Mouse (Mus musculus): ENCODE measurements around the gene Unc45b. TPM values are rescaled to one million over a fixed set of nuclear protein-coding genes. Genes with fewer than 3 reads are reported as not detected.
A peak's percentile ranks its signal among the peaks of the same experiment; 100 is the strongest.

Unc45b gene
- 2.4 and 2.5 TPM in 2 replicates for polyA plus RNA-seq (2011; ENCODE audit: insufficient read depth, insufficient read length, low replicate concordance, missing spikeins)

- 84% methylated on average over 4 of the region's 4 CpGs for WGBS
- Histone ChIP-seq H3K4me1 (ENCODE audit: control insufficient read depth, insufficient read depth, low read length) (no peaks in the 10 kb centered on the region; the same call in 1 of the 2 replicates), H3K4me3 (replicated peaks; ENCODE audit: control insufficient read depth, low read depth, low read length) (no peak within 1 kb of the TSS), H3K27ac (ENCODE audit: control insufficient read depth, insufficient read depth, low read depth, low read length, poor library complexity) (no peak within 1 kb of the TSS)
- TF ChIP-seq CTCF (IDR thresholded peaks at IDR 0.05; ENCODE audit: control insufficient read depth, insufficient read depth, low read length) (no peak), POLR2A (IDR thresholded peaks at IDR 0.05; ENCODE audit: borderline replicate concordance, control insufficient read depth, low read depth, low read length) (no peak)
These were observed at the start of gene Unc45b for GRCm38 (mm10) chr11:82910250-82910649. Unc45b (plus strand) TSS chr11:82910550.

GRCm38 (mm10) chr11:82860759-82861158 is 49.6 kb upstream of the Unc45b start:
- Histone ChIP-seq H3K27ac (ENCODE audit: control insufficient read depth, insufficient read depth, low read depth, low read length, poor library complexity) (no peak overlapping the region), H3K4me3 (replicated peaks; ENCODE audit: control insufficient read depth, low read depth, low read length) (no peak overlapping the region), H3K4me1 (ENCODE audit: control insufficient read depth, insufficient read depth, low read length) (peaks cover 8% of the 10 kb centered on the region)
- WGBS, result 18% methylated on average over 6 of the region's 6 CpGs
- TF ChIP-seq CTCF (IDR thresholded peaks at IDR 0.05; ENCODE audit: control insufficient read depth, insufficient read depth, low read length) (no peak), POLR2A (IDR thresholded peaks at IDR 0.05; ENCODE audit: borderline replicate concordance, control insufficient read depth, low read depth, low read length) (no peak)

DNA sequence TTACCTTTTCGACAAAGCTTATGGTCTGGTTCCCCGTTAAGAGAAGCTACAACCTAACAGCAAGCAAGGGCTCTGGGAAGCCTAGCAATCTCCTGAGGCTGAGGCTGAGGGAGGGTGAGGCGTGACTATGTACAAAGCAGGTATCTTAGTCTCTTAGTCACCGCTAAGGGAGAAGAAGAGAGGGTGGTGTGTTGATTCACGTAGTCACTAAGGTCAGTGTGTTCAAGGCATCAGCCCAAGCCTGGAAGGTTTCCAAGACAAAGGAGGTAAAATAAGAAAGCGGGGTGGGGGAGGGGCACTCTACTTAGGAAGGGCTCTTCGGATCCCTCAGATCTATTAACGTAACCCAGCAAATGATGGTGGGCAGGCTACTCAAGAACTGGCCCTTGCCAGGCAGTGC is 48.8 kb upstream of the Unc45b start:
- Histone ChIP-seq H3K4me3 (replicated peaks; ENCODE audit: control insufficient read depth, low read depth, low read length) (no peak overlapping the region), H3K4me1 (ENCODE audit: control insufficient read depth, insufficient read depth, low read length) (peaks cover 8% of the 10 kb centered on the region), H3K27ac (ENCODE audit: control insufficient read depth, insufficient read depth, low read depth, low read length, poor library complexity) (no peak overlapping the region)
- 64% methylated on average over 8 of the region's 8 CpGs for WGBS
- no peak for TF ChIP-seq CTCF (IDR thresholded peaks at IDR 0.05; ENCODE audit: control insufficient read depth, insufficient read depth, low read length)
- no peak for TF ChIP-seq POLR2A (IDR thresholded peaks at IDR 0.05; ENCODE audit: borderline replicate concordance, control insufficient read depth, low read depth, low read length)

DNA sequence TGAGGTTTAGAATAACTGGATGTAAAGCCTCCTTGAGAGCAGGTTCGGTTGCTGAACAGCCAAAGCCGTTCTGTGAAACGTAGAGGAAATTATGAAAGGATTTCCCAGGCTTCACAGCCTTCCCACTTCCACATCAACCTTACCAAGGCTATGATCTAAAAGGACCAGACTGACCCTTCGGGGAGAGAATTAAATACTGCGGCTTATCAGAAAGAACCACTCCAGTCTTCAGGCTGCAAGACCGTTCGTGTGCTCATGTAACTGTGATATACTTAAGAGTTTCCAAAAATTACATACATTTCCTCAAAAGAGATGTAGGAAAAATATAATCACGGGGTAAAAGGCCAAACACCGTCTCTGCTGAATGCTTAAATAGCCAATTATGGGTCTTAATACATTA is 47.7 kb upstream of the Unc45b start:
- 42% methylated on average over 9 of the region's 9 CpGs for WGBS
- peaks cover 7% of the 10 kb centered on the region for H3K4me1 ChIP-seq (ENCODE audit: control insufficient read depth, insufficient read depth, low read length)
- no peak overlapping the region for H3K27ac ChIP-seq (ENCODE audit: control insufficient read depth, insufficient read depth, low read depth, low read length, poor library complexity)
- H3K4me3 ChIP-seq (replicated peaks; ENCODE audit: control insufficient read depth, low read depth, low read length), result no peak overlapping the region
- TF ChIP-seq CTCF (IDR thresholded peaks at IDR 0.05; ENCODE audit: control insufficient read depth, insufficient read depth, low read length) (no peak), POLR2A (IDR thresholded peaks at IDR 0.05; ENCODE audit: borderline replicate concordance, control insufficient read depth, low read depth, low read length) (no peak)

DNA sequence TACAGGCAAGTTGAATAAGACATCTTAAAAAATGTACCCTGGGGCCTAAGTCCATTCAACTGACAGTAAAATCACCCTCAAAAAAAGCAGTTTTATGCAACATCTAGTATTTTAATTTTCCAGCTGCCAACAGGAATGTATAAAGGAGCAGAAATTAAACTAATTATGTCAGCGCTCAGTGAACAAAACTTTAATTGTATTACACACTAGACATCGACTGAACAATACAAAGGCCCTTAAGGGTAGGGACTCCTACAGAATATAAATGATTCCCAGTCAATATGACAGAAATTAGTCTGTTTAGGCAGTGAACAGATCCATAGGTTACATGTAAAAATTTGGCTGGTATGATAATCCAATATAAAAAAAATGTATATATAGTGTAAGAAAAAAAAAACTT is 47.3 kb upstream of the Unc45b start:
- Histone ChIP-seq H3K27ac (ENCODE audit: control insufficient read depth, insufficient read depth, low read depth, low read length, poor library complexity) (no peak overlapping the region), H3K4me3 (replicated peaks; ENCODE audit: control insufficient read depth, low read depth, low read length) (no peak overlapping the region), H3K4me1 (ENCODE audit: control insufficient read depth, insufficient read depth, low read length) (peaks cover 7% of the 10 kb centered on the region)
- no peak for TF ChIP-seq POLR2A (IDR thresholded peaks at IDR 0.05; ENCODE audit: borderline replicate concordance, control insufficient read depth, low read depth, low read length)
- WGBS, result 91% methylated on average over 2 of the region's 2 CpGs

- WGBS, result 44% methylated on average over 4 of the region's 4 CpGs
- Histone ChIP-seq H3K27ac (ENCODE audit: control insufficient read depth, insufficient read depth, low read depth, low read length, poor library complexity) (0 out of 2 replicates have a peak overlapping the region, but pooled peaks have one; percentile 19), H3K4me3 (replicated peaks; ENCODE audit: control insufficient read depth, low read depth, low read length) (no peak overlapping the region), H3K4me1 (ENCODE audit: control insufficient read depth, insufficient read depth, low read length) (peaks cover 7% of the 10 kb centered on the region)
- no peak for TF ChIP-seq CTCF (IDR thresholded peaks at IDR 0.05; ENCODE audit: control insufficient read depth, insufficient read depth, low read length)
- TF ChIP-seq POLR2A (IDR thresholded peaks at IDR 0.05; ENCODE audit: borderline replicate concordance, control insufficient read depth, low read depth, low read length), result no peak
These were observed 46.8 kb upstream of the Unc45b start for GRCm38 (mm10) chr11:82863488-82863931.

DNA sequence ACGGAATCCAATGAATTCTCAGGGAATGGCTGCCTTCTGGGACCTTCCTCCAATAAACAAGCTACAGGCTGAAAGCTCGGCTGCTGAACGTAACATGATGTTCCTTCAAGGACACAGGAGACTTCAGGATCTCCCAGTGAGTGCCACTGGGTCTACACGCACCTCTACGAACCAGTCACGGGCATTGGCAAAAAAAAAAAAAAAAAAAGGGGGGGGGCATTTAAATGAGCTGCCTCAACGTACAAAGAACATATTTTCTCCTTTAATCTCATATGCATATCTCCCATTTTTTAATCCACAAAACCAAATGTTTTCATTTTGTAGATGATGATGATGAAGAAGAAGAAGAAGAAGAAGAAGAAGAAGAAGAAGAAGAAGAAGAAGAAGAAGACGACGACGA is 44.4 kb upstream of the Unc45b start:
- H3K4me3 ChIP-seq (replicated peaks; ENCODE audit: control insufficient read depth, low read depth, low read length), result no peak overlapping the region
- WGBS, result 64% methylated on average over 10 of the region's 10 CpGs
- H3K27ac ChIP-seq (ENCODE audit: control insufficient read depth, insufficient read depth, low read depth, low read length, poor library complexity), result no peak overlapping the region
- peaks cover 3% of the 10 kb centered on the region for H3K4me1 ChIP-seq (ENCODE audit: control insufficient read depth, insufficient read depth, low read length)
- no peak for TF ChIP-seq CTCF (IDR thresholded peaks at IDR 0.05; ENCODE audit: control insufficient read depth, insufficient read depth, low read length)
- no peak for TF ChIP-seq POLR2A (IDR thresholded peaks at IDR 0.05; ENCODE audit: borderline replicate concordance, control insufficient read depth, low read depth, low read length)

DNA sequence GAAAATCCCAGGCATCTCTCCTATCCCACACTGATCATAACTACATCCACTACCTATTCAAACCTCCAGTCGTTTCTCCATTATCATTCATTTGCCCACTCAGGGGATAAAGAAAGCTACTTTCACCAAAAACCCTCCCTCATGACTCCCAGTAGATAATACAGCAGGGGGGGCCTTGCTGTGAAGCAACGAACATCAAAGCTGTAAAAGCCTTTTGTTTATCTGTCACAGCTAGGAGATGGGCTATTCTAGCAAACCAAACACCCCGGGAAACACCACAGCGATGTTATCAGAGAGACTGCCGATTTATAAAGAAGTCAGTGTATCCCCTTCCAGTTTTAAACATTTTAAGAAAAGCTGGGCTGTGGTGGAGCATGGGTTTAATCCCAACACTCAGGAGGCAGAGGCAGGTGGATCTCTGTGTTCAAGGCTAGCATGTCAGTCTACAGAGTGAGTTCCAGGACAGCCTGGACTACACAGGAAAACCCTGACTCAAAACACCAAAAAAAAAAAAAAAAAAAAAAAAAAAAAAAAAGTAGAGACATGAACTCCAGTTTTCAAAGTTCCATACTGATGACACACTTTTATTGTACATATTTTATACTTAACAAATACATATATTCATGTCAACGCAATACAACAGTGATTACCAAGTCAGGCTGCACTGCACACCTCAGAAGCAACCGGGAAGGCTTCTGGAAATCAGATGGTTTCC is 43.3 kb upstream of the Unc45b start:
- Histone ChIP-seq H3K27ac (ENCODE audit: control insufficient read depth, insufficient read depth, low read depth, low read length, poor library complexity) (no peak overlapping the region), H3K4me1 (ENCODE audit: control insufficient read depth, insufficient read depth, low read length) (peaks cover under 1% of the 10 kb centered on the region), H3K4me3 (replicated peaks; ENCODE audit: control insufficient read depth, low read depth, low read length) (no peak overlapping the region)
- no peak for TF ChIP-seq CTCF (IDR thresholded peaks at IDR 0.05; ENCODE audit: control insufficient read depth, insufficient read depth, low read length)
- no peak for TF ChIP-seq POLR2A (IDR thresholded peaks at IDR 0.05; ENCODE audit: borderline replicate concordance, control insufficient read depth, low read depth, low read length)
- 39% methylated on average over 7 of the region's 7 CpGs for WGBS

Measured in bone marrow, adult 2 months (tissue).